Mouse (Mus musculus) retina, postnatal 1 day (tissue): ENCODE measurements at regions not wholly inside any gene's neighbourhood (a gene's known extent, or its start where the extent isn't known, plus 50 kb on each side); places are given as distances from the start of the nearest gene placed in this dataset.

ENCODE experiments used
- DNase-seq: peaks from one replicate; pipeline ENCODE4 v3.0.0-alpha.2; 2012

DNA sequence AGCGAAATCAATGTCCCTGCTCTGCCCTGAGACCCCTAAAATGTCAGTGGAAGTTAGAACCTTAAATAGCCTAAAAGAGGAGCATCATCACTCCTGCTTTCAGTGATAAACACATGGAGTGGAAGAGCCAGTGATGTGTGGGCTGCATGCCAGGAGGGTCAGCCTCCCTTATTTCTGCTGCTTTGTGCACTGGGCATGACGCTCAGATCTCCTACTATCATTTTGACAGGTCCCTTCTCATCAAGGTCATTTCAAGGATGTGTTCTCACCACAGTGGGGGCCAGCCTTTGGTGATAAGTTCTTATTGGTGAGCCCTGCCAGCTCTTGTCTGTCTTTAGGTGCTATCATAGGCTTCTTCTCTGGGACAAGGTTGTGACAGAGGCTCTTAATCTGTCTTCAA, 215.5 kb upstream of the Dynlrb2 start:
- DNase-seq, result no peak

DNA sequence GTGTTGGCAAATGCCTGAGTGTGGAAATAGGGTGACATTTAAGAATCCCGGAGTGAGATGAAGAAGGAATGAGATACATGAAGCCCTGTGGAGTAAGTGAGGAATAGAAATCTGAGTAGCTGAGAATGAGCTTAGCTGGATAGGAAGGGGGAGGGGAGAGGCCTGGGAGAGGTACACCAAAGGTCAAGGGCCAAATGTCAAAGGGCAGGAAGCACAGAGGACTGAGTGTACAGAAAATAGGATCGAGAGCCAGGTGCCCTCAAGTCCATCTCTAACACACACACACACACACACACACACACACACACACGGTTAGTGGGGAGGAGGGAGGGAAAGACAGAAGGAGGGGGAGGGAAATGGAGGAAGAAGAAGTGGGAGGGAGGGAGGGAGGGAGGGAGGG, 220.8 kb upstream of the Dynlrb2 start:
- DNase-seq, result no peak

- no peak for DNase-seq
Measured at GRCm38 (mm10) chr8:116282341-116282740, 222.4 kb upstream of the Dynlrb2 start.

DNA sequence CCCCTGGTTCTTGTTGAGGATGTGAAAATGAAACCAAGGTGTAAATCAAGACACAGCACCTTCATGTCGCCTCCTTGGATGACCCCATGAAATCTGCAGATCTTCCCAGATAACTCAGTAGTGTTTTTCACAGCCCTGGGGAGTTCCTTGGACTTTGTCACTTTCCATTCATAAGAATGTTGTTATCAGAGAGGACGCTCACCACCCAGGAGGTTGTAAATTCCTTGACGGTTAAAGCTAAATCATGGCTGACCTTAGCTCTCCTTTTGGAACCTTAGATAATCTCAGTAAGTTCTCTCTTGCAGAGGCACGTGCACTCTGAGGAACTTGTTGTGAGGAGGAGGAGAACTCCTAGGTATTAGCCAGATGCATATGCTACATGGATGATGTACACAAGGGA, 229.8 kb upstream of the Dynlrb2 start:
- no peak for DNase-seq

DNA sequence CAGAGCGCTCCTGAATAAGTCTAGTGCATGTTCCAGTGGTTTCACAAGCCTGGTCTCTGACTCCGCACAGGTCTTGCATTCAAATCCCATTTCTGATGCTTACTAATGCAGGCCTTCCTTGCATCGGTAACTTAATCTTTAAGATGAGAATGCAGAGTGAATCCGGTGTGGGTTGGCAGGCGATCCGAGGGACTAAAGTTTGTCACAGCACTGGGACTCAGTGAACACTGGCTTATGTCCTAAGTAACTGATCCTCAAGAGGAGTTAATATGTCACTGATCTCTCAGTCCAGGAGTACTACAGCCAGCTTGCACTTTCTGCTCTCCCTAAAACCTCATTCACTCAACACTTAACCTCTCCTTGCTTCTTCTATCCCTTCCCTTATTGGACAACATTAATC, 233.5 kb upstream of the Dynlrb2 start:
- no peak for DNase-seq

DNA sequence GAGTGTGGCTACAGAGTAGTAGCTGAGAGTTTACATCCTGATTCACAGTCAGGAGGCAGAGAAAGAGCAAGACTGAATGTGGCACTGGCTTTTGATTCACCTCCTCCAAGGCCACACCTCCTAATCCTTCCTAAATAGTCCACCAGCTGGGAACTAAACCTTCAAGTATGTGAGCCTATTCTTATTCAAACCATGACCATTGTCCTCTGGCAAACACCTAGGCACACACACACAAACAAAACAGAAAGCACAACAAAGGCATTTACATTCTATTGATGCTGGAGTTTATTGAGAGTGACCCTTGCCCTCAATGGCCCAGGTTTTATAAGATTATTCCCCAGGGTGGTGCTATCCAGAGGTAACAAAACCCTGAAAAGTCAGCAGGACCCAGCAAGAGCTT, 235.4 kb upstream of the Dynlrb2 start:
- DNase-seq, result no peak

GRCm38 (mm10) chr8:116268685-116269084, 236.1 kb upstream of the Dynlrb2 start:
- no peak for DNase-seq

DNA sequence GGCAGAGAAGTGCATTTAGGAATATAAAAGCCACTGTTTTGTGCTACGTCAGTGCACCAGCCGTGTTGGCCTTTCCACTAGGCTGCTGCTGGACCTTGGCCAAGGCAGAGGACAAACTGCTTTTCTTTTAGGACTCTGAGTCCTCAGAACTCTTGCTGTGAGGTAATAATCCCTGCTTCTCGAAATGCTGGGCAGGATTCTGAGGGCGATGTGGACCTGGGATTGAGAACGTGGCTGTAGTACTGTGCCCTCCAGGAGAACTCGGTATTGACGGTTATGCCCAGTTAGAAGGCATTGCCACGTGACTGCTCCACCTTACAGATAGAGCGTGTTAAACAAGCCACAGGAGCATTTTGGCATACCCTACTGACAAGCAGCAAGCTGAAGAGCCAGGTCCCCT, 236.6 kb upstream of the Dynlrb2 start:
- DNase-seq, result peak; percentile 14

DNA sequence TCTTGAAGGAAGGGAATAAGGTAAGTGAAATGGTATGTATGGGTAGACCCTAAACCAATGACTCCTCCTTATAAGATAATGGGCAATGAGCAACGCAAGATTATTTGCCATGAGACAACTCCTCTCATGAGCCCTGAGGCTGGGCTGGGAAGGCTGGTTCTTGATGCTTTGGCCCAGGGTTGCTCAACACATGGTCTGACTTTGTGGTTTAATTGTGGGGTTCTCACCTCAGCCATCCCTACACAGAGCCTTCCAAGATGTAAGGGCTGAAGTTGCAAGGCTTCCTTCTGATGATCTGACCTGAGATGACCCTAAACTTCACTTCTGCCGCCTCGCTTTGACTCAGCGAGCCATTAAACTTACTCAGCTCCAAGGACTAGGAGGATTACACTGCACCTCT, 237.8 kb upstream of the Dynlrb2 start:
- DNase-seq, result no peak

GRCm38 (mm10) chr8:116265591-116265990, 239.2 kb upstream of the Dynlrb2 start:
- no peak for DNase-seq

- DNase-seq, result no peak
Measured at GRCm38 (mm10) chr8:116264078-116264477, 240.7 kb upstream of the Dynlrb2 start.

DNA sequence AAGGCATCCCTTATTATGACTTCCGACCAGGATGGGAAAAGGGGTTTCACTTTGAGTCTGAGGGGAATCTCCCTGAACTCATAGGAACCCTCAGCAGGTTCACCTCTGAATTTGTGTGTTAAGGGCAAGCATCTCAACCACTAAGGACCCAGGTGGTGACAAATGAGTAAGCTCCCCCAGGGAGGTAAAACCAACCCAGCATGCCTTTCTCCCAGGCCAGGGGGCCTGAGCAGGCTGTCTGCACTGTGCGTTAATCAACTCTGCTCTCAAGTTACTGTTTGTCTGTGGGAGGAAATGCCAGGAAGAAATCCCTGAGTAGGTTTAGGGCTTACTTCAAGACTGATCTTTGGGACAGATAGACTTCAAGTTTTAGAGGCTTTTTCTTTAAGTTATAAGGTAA, 243.5 kb upstream of the Dynlrb2 start:
- no peak for DNase-seq

- no peak for DNase-seq
Measured at GRCm38 (mm10) chr8:116255398-116255797, 249.4 kb upstream of the Dynlrb2 start.

DNA sequence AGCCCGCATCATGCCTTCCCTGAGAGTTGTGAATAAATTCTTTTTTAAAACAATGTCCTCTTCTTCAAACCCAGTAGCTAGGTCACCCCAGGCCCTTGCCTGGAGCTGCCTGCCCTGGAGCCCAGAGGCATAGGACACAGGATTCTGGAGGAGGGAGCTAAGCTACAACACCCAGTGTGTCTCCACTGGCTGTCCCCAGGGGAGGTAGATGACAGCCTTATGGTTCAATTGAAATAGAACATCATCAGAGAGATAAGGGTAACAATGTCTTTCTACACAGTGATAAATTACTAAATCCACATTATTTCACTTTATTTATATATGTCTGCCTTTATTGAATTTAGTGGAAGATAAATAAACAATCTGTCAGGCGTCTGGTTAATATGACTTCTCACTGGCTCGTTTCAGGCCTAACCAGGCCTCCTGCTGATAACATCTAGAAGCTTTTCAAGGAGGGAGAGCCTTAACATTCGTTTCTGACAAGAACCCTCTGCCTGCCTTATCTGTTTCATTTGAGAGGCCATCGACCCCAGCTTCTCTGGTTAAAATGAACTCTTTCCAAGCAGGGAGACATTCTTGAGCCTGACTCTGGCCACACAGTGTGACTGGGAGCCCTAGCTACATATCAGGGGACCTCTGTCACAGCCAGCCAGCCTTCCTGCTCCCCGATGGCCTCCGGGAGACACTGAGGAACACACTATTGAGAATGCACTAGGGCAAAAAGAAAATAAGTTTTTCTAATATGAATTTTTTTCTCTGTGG, 252.1 kb upstream of the Dynlrb2 start:
- DNase-seq, result no peak

GRCm38 (mm10) chr8:116248398-116248797, 256.4 kb upstream of the Dynlrb2 start:
- DNase-seq, result no peak

DNA sequence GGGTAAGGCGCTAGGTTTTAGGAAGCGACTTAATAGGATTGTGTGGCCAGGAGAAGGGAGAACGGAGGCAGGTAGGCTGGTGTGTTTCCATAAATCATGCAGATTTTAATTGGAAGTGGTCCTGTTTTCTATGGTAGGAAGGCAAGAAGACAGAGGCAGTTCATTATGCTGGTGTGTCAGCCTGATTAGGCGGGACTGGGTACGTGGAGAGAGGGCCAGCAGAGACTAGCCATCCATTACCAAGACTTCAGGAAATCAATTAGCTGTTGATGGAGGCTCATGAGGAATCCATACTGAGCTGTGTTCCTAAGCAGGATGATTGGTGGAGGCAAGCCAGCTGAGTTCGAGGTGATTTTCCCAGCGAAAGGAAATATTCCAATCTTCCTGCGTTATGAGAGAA, 261.3 kb upstream of the Dynlrb2 start:
- peak; percentile 14 for DNase-seq

DNA sequence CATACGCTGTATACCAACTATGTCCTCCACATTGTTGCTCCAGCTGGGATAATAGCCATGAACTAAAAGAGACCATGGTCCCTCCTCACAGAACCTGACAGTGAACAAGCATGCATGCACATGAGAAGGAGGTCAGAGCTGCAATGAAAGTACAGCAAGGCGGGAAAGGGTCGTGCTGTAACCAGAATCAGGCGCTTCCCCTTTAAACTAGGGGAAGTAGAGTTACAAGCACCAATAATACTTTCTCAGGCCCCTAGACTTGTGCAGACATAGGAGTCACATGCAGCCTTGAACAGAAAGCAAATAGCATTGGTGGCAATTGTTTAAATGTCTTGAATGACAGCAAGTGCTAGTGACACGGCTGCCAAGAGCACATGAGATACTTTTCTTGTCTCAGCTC, 261.8 kb upstream of the Dynlrb2 start:
- DNase-seq, result no peak

DNA sequence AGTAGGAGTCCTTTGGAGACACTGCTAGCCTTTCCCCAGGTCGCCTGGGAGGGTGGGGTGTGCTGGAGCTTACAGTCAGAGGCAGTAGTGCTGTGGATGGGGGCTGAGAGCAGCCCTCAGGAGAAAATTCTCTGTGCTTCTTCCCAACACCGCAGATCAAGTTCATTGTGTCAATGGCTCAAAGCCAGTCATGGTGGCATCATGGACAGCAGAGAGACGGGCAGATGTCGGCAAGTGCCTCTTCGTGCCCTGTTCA, 262.9 kb upstream of the Dynlrb2 start:
- no peak for DNase-seq

- DNase-seq, result peak; percentile 89
Measured at GRCm38 (mm10) chr8:116241146-116241986, 263.4 kb upstream of the Dynlrb2 start.

DNA sequence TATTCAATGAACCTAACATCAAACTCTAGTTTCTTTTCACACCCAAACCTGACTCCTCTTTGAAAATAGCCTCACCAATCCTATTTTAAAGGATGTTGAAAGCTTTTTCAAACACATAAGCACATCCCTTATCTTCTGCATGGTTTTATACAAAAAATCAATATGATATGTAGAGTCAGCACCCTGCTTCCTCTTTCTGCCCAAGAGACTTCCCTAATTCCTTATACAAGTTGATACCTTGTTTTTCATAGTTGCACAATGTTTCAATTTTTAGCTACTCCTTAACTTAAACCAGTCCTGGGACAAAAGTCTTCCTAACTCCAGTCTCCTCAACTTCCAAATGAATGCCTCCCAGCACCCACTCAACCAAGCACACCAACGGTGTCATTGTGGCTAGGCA, 266.1 kb upstream of the Dynlrb2 start:
- no peak for DNase-seq

GRCm38 (mm10) chr8:116237561-116238100, 267.1 kb upstream of the Dynlrb2 start:
- no peak for DNase-seq

DNA sequence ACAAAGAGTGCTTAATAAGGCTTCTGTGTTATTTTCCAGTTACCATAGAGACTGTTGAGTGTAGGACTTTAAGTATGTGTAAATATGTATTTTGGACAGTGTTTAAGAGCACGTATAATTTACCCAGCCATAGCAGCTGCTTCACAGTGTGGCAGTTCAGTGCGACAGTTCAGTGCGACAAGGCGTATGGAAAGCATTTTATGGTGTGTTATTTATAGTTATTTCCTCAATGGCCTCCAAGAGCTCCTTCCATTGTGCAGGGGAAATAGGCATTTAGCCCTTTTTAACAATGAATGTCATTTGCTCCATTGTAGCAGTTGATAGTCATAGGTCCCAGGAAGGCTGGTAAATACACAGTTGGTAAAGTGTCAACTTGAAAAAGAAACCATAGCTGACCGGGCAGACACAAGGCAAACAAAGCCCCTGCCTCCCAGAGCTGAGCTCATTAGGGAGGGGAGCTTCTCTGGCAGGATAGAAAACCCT, 275.1 kb upstream of the Dynlrb2 start:
- peak; percentile 77 for DNase-seq

- DNase-seq, result peak; percentile 77
Measured at GRCm38 (mm10) chr8:116227003-116227402, 277.8 kb upstream of the Dynlrb2 start.

GRCm38 (mm10) chr8:116223235-116223634, 281.5 kb upstream of the Dynlrb2 start:
- DNase-seq, result no peak
